Mouse (Mus musculus) forebrain, embryonic 14.5 days (tissue): ENCODE results near the gene Arhgap45. TPM values are rescaled to one million over a fixed set of nuclear protein-coding genes. Genes with fewer than 3 reads are reported as not detected.

Source experiments
- ATAC-seq: fragments of 200-750 bp; cut with Nextera tagmentation; 2 replicates; pipeline ENCODE4 v1.8.0; 2017; ENCODE audit warnings: mild to moderate bottlenecking, moderate library complexity
- DNase-seq: peaks from one replicate; pipeline ENCODE4 v3.0.0-alpha.2; 2015; ENCODE audit warnings: low spot score
- H3K27ac ChIP-seq: fragments of 300-500 bp; sonication (generic); 2 replicates; pipeline ENCODE4 v1.5.1; 2014; ENCODE audit warnings: low read depth, mild to moderate bottlenecking, control low read depth, low read length, moderate library complexity
- H3K27me3 ChIP-seq: fragments of 300-500 bp; sonication (generic); replicated peaks from 2 replicates; pipeline ENCODE4 v1.6.1; 2014; ENCODE audit warnings: low read length, control low read depth, mixed read lengths; ENCODE audit not compliant: control insufficient read depth, insufficient read depth
- H3K36me3 ChIP-seq: fragments of 300-500 bp; sonication (generic); 2 replicates; pipeline ENCODE4 v1.6.1; 2014; ENCODE audit warnings: low read length, control low read depth; ENCODE audit not compliant: control insufficient read depth, insufficient read depth
- H3K4me1 ChIP-seq: fragments of 300-500 bp; sonication (generic); 2 replicates; pipeline ENCODE4 v1.6.1; 2014; ENCODE audit warnings: antibody characterized with exemption, low read length, control low read depth; ENCODE audit not compliant: control insufficient read depth, insufficient read depth
- H3K4me2 ChIP-seq: fragments of 300-500 bp; sonication (generic); 2 replicates; pipeline ENCODE4 v1.6.1; 2014; ENCODE audit warnings: mild to moderate bottlenecking, control low read depth, low read length
- H3K4me3 ChIP-seq: fragments of 300-500 bp; sonication (generic); 2 replicates; pipeline ENCODE4 v1.5.1; 2014; ENCODE audit warnings: low read depth, low read length, control low read depth
- H3K9ac ChIP-seq: fragments of 300-500 bp; sonication (generic); 2 replicates; pipeline ENCODE4 v1.6.1; 2014; ENCODE audit warnings: mild to moderate bottlenecking, low read length, control low read depth, moderate library complexity
- H3K9me3 ChIP-seq: fragments of 300-500 bp; sonication (generic); replicated peaks from 2 replicates; pipeline ENCODE4 v1.6.1; 2016; ENCODE audit warnings: low read length, control low read depth, mixed read lengths; ENCODE audit not compliant: control insufficient read depth
- WGBS: fragments of 180-500 bp; shearing (Covaris S2); extraction: QIAGEN DNeasy Blood & Tissue Kit; methylation state at CpG from one replicate; pipeline ENCODE4 v1.1.7; 2014; 5-methylcytosine and 5-hydroxymethylcytosine counted together
- polyA plus RNA-seq: library from polyadenylated mRNA; unstranded; fragments of >200 nt; fragmentation: Nextera tagmentation; extraction: Ambion mirVana; gene quantifications from 2 replicates; pipeline ENCODE4 v1.2.1, GENCODE M21; 2014

Arhgap45 gene
- polyA plus RNA-seq, 1 experiment from 2014 or later = 1.1 TPM

DNA sequence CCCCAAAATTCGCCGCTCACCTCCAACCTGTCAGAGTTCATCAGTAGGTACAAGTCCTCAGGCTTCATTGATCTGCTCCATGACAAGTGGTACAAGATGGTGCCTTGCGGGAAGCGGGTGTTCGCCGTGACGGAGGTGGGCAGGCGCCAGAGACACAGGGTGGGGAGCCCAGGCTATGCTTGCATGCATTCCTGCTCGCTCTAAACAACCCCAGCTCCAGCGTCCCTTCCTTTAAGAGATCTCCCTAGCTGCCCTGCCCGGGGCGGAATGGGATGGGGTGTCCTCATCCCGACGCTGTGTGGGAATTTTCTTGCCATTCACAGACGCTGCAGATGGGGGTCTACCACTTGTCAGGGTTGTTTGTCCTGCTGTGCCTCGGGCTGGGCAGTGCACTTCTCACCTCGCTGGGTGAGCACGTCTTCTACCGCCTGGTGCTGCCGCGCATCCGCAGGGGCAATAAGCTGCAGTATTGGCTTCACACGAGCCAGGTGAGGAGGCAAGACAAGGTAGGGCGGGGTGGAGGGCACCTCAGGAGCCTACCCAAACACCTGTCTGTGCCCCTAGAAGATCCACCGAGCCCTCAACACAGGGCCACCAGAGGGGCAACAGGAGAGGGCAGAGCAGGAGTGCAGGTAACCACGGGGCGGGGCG lies 40.3 kb upstream of the Arhgap45 start:
- Histone ChIP-seq H3K4me1 (no peaks in the 10 kb centered on the region), H3K4me3 (no peak overlapping the region), H3K9ac (no peak overlapping the region), H3K9me3 (no peaks in the 10 kb centered on the region), H3K27me3 (peaks cover 16% of the 10 kb centered on the region), H3K4me2 (no peak overlapping the region), H3K36me3 (peaks cover 64% of the 10 kb centered on the region), H3K27ac (no peak overlapping the region)
- DNase-seq (no peak), ATAC-seq (no peak)
- WGBS = 87% methylated on average over 28 of the region's 28 CpGs

DNA sequence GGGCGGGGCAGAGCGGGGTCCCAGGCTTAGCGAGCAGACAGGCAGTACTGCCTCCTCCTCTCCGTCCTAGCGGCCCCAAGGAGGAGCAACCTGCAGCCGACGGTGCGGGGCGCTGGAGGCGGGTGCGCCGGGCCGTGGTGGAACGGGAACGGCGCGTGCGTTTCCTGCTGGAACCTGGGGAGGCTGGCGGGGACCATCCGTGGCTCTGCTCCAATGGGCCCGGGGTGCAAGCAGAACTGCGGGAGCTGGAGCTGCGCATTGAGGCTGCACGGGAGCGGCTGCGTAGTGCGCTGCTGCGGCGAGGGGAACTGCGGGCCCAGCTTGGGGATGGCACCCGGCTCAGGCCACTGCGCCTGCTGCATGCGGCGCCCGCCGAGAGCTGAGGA lies 39.7 kb upstream of the Arhgap45 start:
- Histone ChIP-seq H3K36me3 (peaks cover 69% of the 10 kb centered on the region), H3K9me3 (no peaks in the 10 kb centered on the region), H3K4me3 (no peak overlapping the region), H3K4me2 (no peak overlapping the region), H3K4me1 (no peaks in the 10 kb centered on the region), H3K9ac (no peak overlapping the region), H3K27me3 (peaks cover 11% of the 10 kb centered on the region; the same call in 1 of the 2 replicates), H3K27ac (no peak overlapping the region)
- ATAC-seq = no peak
- WGBS = 81% methylated on average over 36 of the region's 36 CpGs
- no peak for DNase-seq

GRCm38 (mm10) chr10:79977324-79977723 lies 39.1 kb upstream of the Arhgap45 start:
- H3K9ac ChIP-seq = no peak overlapping the region
- H3K9me3 ChIP-seq = no peaks in the 10 kb centered on the region
- 85% methylated on average over 27 of the region's 28 CpGs for WGBS
- no peak overlapping the region for H3K4me3 ChIP-seq
- no peak for DNase-seq
- H3K36me3 ChIP-seq = peaks cover 69% of the 10 kb centered on the region
- H3K27ac ChIP-seq = no peak overlapping the region
- H3K4me1 ChIP-seq = 0 out of 2 replicates have a peak, but pooled peaks cover under 1% of the 10 kb centered on the region
- H3K4me2 ChIP-seq = no peak overlapping the region
- no peak for ATAC-seq
- 0 out of 2 replicates have a peak, but pooled peaks cover 5% of the 10 kb centered on the region for H3K27me3 ChIP-seq

- Histone ChIP-seq H3K27me3 (no peaks in the 10 kb centered on the region), H3K9ac (no peak overlapping the region), H3K4me2 (no peak overlapping the region), H3K9me3 (no peaks in the 10 kb centered on the region), H3K27ac (no peak overlapping the region), H3K4me3 (no peak overlapping the region), H3K36me3 (peaks cover 69% of the 10 kb centered on the region), H3K4me1 (peaks cover 8% of the 10 kb centered on the region)
- WGBS = 96% methylated on average over 21 of the region's 21 CpGs
- no peak for ATAC-seq
- no peak for DNase-seq
Observed at GRCm38 (mm10) chr10:79978061-79978460, 38.4 kb upstream of the Arhgap45 start.

- DNase-seq (no peak), ATAC-seq (no peak)
- peaks cover 13% of the 10 kb centered on the region for H3K4me1 ChIP-seq
- 91% methylated on average over 22 of the region's 22 CpGs for WGBS
- H3K4me2 ChIP-seq = no peak overlapping the region
- H3K4me3 ChIP-seq = no peak overlapping the region
- H3K27me3 ChIP-seq = no peaks in the 10 kb centered on the region
- no peaks in the 10 kb centered on the region for H3K9me3 ChIP-seq
- H3K27ac ChIP-seq = no peak overlapping the region
- H3K36me3 ChIP-seq = peaks cover 63% of the 10 kb centered on the region
- H3K9ac ChIP-seq = no peak overlapping the region
Observed at GRCm38 (mm10) chr10:79979401-79980155, 36.9 kb upstream of the Arhgap45 start.

- H3K4me1 ChIP-seq = peaks cover 20% of the 10 kb centered on the region
- H3K9me3 ChIP-seq = no peaks in the 10 kb centered on the region
- H3K4me3 ChIP-seq = peak overlapping the region; percentile 73
- peaks cover 31% of the 10 kb centered on the region for H3K36me3 ChIP-seq
- no peak overlapping the region for H3K27ac ChIP-seq
- H3K27me3 ChIP-seq = peaks cover 15% of the 10 kb centered on the region
- 77% methylated on average over 5 of the region's 5 CpGs for WGBS
- H3K9ac ChIP-seq = peak overlapping the region; percentile 87
- ATAC-seq = no peak
- peak overlapping the region; percentile 95 for H3K4me2 ChIP-seq
- no peak for DNase-seq
Observed at GRCm38 (mm10) chr10:79983205-79983604, 33.2 kb upstream of the Arhgap45 start.

DNA sequence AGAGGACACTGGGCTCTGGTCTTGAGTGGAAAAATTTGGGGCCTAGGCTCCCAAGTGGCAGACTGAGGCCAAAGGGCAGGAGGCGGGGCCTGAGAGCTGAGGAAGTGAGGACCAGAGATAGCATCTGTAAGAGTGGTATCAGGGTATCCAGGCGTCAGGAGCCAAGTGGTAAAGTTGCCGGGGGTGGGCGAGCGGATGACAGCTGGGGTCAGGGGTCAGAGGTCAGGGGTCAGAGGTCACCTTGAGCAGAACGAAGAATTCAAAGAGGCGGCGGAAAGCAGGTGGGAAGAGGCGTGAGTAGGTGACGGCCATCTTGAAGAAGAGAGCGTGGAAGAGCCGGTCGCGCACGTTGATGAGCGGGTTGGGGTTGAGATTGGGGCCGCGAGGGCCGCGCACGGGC lies 32.8 kb upstream of the Arhgap45 start:
- H3K27me3 ChIP-seq = peaks cover 20% of the 10 kb centered on the region
- peak overlapping the region; percentile 95 for H3K27ac ChIP-seq
- H3K36me3 ChIP-seq = peaks cover 26% of the 10 kb centered on the region
- DNase-seq (peak; percentile 53), ATAC-seq (0 out of 2 replicates have a peak, but pooled peaks have one; percentile 3)
- H3K9me3 ChIP-seq = no peaks in the 10 kb centered on the region
- WGBS = 2% methylated on average over 16 of the region's 21 CpGs
- peaks cover 22% of the 10 kb centered on the region for H3K4me1 ChIP-seq
- H3K4me3 ChIP-seq = peak overlapping the region; percentile 73
- peak overlapping the region; percentile 87 for H3K9ac ChIP-seq
- H3K4me2 ChIP-seq = peak overlapping the region; percentile 95

DNA sequence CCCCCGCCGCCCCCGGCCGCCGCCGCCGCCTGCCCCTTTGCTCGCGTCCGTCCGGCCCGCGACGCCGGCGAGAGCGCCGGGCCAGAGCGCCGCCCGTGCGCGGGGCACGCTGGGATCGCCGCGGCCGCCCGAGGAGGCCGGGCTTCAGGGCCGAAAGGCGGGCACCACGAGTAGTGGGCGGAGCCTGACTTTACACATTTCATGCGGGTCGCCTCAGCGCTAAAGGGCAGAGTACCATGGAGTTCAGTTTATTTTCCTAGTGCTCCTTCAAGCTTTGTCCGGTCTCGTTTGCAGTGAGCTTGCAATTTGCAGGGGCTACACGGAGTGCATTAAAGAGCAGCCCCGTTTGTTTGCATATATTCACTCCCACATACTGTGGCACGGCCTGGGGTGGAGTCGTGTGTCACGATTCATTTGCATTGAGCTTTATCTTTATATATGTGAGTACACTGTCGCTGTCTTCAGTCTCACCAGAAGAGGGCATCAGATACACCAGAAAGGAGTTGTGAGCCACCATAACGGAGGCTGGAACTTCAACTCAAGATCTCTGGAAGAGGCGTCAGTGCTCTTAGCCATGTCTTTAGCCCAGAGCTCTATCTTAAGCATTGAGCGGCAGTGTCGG lies 32.1 kb upstream of the Arhgap45 start, which contains the start of gene Tmem259:
Gene Tmem259 (minus strand): TSS at position 136 of the 622 bp plus-strand sequence.
- under 1% methylated on average over 42 of the region's 49 CpGs for WGBS
- H3K36me3 ChIP-seq = peaks cover 20% of the 10 kb centered on the region; the same call in 1 of the 2 replicates
- H3K9ac ChIP-seq = peak within 1 kb of the TSS; percentile 87
- peak within 1 kb of the TSS; percentile 95 for H3K4me2 ChIP-seq
- ATAC-seq (peak; percentile 81), DNase-seq (peak; percentile 95)
- H3K27me3 ChIP-seq = peaks cover 26% of the 10 kb centered on the region
- peak within 1 kb of the TSS; percentile 95 for H3K27ac ChIP-seq
- no peaks in the 10 kb centered on the region for H3K9me3 ChIP-seq
- H3K4me3 ChIP-seq = peak within 1 kb of the TSS; percentile 73
- H3K4me1 ChIP-seq = peaks cover 22% of the 10 kb centered on the region
